Mouse (Mus musculus) embryonic stem cell, embryonic (primary cell): ENCODE measurements around the gene Ncaph.

Experiments used
- CTCF ChIA-PET, 4 experiments: fragments of 300-600 bp in 2 of 4; fragments of 350-600 bp in 2 of 4; sonication (Branson Sonifier 250); formaldehyde crosslinking; loops; one replicate each; lab custom pipeline; 2022; ENCODE audit warnings: inconsistent platforms in 2 of 4; lab: Charles Lee
- POLR2A ChIA-PET, 4 experiments: fragments of 300-600 bp in 2 of 4; fragments of 350-600 bp in 2 of 4; sonication (Branson Sonifier 250); formaldehyde crosslinking; loops; one replicate each; lab custom pipeline; 2022; ENCODE audit warnings: antibody characterized with exemption in 4 of 4, inconsistent platforms in 1 of 4; lab: Charles Lee

Gene Ncaph

DNA sequence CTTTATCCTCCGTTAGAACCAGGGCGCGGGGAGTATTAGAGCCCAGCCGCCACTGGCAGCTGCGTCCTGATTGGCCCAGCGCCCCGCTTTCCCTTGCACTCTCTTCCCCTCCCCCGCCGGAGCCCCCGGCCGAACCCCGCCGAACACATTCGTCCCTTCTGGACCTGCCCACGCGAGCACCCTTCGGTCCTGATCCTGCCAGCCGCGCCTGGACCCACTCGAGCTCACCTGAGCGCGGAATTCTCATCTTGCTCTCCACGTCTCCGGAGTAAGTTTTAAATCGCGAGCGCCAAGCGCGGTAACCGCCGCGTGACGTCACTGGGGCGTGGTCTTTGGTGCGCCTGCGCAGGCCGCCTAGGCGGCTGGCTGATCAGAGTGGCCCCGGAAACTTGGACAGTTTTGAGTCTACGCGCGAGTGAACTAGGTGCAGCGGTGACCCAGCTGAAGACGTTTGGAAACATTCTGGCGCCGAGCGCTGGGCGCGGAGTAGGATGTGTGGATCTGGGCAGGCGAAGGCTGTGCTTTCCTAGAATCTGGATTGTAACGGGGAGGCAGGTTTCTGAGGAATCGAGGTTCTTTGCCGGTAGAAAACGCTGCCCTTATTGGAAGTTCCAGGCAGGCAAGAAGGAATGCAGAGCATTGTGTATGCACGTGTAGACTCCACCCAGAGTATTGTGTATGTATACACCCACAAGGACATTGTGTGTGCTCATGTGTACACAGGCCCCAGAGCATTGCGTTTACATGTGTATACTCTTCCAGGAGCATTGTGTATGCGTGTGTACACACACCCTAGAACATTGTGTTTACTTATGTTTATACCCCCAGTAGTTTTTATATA is at the start of gene Ncaph:
Ncaph (minus strand) TSS at position 334 of the 841 bp plus-strand sequence.
- ChIA-PET CTCF (no interaction called here), POLR2A (interaction anchor here (0.6 to 6.6 kb wide), 45 partner anchors 8 to 426 kb away, joined by 3 to 70 read pairs (median 3); partner anchors contain the start of genes Blvra (in 3 of the 4), Itpripl1 (in 3 of the 4), Ciao1 (in 1 of the 4) and Dusp2 (in 1 of the 4))

DNA sequence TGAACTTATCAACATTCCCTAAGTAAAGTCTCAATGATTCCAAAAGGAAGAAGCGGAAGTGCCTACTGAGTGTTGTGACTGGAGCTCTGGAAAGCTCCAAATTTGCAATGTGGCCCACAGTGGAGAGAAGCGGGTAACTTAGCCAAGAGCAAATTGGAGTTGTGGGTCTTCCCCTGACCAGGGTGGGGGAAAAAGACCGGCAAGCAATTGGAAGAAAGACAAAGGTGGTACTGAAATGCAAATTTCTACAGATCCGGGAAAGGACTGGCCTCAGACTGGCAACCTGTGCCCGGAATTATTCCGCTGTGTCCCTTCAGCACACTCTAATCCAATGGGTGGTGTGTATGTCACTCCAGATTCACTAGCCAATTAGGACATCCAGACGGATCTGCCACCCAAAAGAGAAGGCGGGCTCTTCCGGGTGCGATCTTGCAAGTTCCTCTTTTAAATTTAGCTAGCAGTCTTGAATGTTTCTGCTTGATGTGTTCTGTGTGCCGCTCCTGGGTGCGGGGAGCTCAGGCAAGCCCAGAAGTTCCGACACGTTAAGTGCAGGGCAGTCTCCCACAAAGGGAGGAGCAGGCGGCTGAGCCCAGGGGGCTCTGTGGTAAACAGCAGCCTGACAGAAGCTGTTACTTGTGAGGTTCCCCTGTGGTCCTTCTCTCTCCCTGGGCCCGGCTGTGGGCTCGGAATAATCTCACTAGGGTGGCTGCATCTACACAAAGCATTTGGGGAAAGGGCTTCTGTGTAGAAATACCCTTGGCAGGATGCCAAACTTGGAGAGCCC is 49.0 kb upstream of the Ncaph start:
- ChIA-PET POLR2A (interaction anchor here (0.5 to 3.2 kb wide), 60 partner anchors 8 to 476 kb away, joined by 3 to 23 read pairs (median 3); partner anchors contain the start of genes Ciao1 (in 3 of the 4), Tmem127 (in 3 of the 4), Dusp2 (in 2 of the 4) and Ncaph (in 2 of the 4)), CTCF (interaction anchor here in 3 of 4 experiments (0.6 to 1.4 kb wide), 6 partner anchors 15 to 979 kb away, joined by 3 to 5 read pairs (median 3); no protein-coding TSS in a partner anchor)

DNA sequence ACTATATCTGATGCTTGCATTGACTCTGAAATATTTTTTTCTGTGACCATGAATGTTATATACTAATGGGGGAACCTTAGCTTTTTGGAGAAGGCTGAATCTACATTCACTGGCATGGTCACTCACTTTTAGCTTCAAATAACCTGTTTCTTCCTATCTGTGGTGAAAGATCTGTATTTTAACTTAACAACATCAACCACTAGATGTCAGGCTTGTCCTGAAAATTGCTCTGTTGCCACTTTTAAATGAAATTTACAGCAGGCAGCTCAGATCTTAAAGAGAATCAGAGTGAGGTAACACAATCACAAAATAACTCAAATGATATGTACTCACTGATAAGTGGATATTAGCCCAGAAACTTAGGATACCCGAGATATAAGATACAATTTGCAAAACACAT is 32.5 kb upstream of the Ncaph start:
- POLR2A ChIA-PET = interaction anchor here (0.6 to 1.1 kb wide), 4 partner anchors 16 to 377 kb away, joined by 3 to 4 read pairs (median 4); no protein-coding TSS in a partner anchor
- CTCF ChIA-PET = interaction anchor here in 3 of 4 experiments (0.7 to 2.3 kb wide), 11 partner anchors 11 to 196 kb away, joined by 3 to 15 read pairs (median 4); partner anchors contain the start of gene Adra2b (in 1 of the 3)

DNA sequence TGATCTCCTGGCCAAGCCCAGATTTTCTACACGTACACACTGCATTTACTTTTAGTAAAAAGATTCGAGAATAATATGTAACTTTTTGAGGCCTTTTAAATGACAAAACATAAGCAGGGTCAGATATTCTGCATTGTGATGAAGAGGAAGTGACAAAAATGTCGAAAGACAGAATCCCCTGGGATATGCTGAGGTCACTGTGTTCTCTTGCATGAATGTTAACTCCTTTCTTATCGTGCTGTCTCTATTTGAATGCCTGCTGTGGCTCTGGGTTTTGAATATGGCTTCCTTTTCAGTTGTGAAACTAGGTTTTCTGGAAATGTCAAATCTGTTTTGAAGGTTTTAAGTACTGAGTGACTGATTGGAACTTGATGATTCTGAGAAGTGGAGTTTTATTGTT is 31.9 kb upstream of the Ncaph start:
- POLR2A ChIA-PET = interaction anchor here (0.6 to 1.1 kb wide), 5 partner anchors 17 to 377 kb away, joined by 3 to 5 read pairs (median 4); no protein-coding TSS in a partner anchor
- CTCF ChIA-PET = interaction anchor here in 3 of 4 experiments (0.7 to 2.3 kb wide), 11 partner anchors 11 to 197 kb away, joined by 3 to 15 read pairs (median 4); partner anchors contain the start of gene Adra2b (in 1 of the 3)

DNA sequence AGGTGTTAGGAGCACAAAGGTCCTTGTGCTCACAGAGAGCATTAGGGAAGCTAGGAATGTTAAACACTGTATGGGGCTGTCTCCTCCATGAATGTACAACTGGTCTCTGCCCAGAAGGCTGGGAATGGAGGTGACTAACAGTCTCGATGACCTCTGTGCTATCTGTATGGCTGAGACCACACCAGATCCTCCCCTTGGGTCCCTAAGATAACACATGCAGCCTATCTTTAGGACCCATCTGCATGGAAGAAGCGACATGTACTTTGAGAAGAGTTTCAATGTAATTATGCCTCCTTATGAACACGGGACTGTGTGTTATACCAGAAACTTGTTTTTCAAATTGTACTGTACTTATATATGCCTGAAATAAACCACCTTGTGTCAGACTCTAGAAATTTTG is 11.9 kb upstream of the Ncaph start:
- ChIA-PET POLR2A (no interaction called here), CTCF (no interaction called here)

DNA sequence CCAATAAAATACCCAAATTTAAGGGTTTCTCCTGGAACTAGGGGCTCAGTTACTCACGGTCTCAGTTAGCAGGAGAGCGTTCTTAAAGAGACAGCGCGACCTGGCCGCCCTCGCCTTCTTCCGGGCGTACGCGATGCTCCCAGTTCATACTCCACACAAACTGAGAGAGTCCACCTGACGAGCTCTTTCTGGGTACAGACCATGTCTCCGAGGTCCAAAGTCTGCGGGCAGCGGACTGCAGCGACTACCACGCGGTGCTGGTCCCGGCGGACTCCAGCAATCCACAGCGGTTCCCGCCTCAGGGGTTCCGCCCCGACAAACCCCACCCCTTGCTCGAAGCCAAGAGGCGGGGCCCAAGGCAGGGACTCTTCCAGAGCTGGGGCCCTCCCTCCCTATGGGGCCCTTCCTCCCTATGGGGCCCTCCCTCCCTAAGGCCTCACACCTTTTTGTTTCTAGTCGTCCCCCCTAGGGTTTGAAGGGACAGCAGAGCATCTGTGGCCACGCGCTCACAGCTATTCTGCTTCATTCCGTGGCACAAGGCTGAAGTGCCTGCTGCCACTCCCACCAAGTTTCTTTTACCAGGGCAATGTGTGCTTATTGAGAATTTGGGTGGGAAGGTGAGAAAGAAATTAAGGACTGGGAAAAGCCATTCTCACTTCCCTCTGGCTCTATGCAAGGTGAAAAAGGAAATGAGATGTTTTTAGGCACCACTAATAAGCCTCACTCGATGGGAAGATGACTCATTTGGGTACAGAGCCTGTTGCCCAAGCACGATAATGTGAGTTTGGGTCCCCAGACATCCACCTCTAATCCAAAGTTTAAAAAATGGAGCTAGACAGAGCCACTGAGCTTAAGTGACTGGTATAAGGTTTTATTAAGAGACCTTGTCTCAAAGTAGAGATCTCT is 9.7 kb upstream of the Ncaph start, which contains the start of gene Itpripl1:
Itpripl1 (minus strand) TSS at position 285 of the 906 bp plus-strand sequence.
- POLR2A ChIA-PET = interaction anchor here in 3 of 4 experiments (0.8 to 5.6 kb wide), 9 partner anchors 9 to 81 kb away, joined by 3 to 70 read pairs (median 5); partner anchors contain the start of gene Ncaph (in 3 of the 3)
- CTCF ChIA-PET = no interaction called here

DNA sequence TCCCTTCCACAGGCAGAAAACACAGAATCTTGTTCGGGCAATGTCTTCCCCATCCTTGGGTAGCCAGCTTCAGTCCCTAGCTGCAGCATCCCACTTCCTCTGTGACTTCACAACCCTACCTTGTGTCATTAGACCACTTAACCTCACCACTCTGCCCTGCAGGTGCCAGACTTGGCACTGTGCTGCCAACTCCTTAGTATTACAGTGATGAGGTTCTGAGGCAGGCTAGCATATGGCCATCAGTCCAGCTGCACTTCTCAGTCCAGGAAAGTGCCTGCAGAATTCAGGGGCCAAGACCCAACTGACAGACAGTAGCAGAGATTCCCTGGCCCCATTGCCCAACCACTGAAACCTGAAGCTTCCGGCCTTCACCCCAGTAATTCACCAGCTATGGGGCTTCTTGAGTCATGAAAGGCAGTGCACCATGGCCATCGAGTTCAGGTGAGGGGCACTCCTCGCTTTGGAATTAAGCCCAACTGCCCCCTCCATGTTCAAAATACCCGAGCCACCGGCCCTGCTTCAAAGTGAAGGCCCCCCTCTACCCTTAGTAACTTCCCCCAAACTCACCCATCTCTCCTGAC is 8.9 kb upstream of the Ncaph start:
- POLR2A ChIA-PET = interaction anchor here (0.9 to 5.6 kb wide), 9 partner anchors 9 to 81 kb away, joined by 3 to 70 read pairs (median 4); partner anchors contain the start of gene Ncaph (in 4 of the 4)
- CTCF ChIA-PET = no interaction called here

DNA sequence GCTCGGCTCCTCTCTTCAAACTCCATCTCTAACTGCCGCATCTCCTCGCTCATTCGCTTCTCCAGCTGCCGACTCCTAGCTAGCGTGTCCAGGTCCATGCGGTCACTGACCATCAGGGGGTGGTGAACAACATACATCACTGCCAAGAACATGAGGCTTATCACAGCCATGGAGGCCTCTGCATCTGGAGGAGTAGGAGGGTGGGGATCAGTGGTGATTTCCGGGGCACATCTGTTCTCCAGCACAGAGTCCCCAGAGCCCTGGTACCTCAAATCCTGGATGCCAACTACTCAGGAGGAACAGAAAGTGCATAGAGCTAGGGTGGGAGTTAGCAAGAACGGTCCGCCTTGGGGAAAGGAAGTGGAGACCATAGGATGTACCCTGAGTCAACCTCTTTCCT is 8.3 kb upstream of the Ncaph start:
- POLR2A ChIA-PET = interaction anchor here in 3 of 4 experiments (0.9 to 5.6 kb wide), 9 partner anchors 9 to 72 kb away, joined by 3 to 70 read pairs (median 4); partner anchors contain the start of genes Ncaph (in 3 of the 3) and Blvra (in 1 of the 3)
- CTCF ChIA-PET = no interaction called here

DNA sequence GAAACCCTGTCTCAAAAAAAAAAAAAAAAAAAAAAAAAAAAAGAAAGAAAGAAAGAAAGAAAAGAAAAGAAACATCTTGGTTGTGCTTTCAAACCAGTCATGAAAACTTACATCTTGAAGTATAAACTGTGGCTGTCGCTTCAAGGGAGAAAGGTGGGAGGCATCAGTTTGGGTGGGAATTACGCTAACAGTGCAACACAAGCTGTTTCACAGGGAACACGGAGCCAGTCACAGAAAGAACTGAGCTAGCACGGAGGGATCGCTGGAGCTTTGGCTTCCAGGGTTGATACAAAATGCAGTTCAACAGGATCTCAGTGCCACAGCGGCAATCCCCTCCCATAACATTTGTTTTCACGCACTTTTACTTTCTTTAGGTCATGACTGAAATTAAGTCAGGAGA is 6.3 kb upstream of the Ncaph start:
- CTCF ChIA-PET = interaction anchor here in 3 of 4 experiments (0.6 to 1.1 kb wide), 5 partner anchors 8 to 148 kb away, joined by 3 to 5 read pairs (median 3); no protein-coding TSS in a partner anchor
- POLR2A ChIA-PET = interaction anchor here in 3 of 4 experiments (0.7 to 5.6 kb wide), 7 partner anchors 8 to 199 kb away, joined by 3 to 70 read pairs (median 4); partner anchors contain the start of genes Stard7 (in 2 of the 3) and Ncaph (in 1 of the 3)

DNA sequence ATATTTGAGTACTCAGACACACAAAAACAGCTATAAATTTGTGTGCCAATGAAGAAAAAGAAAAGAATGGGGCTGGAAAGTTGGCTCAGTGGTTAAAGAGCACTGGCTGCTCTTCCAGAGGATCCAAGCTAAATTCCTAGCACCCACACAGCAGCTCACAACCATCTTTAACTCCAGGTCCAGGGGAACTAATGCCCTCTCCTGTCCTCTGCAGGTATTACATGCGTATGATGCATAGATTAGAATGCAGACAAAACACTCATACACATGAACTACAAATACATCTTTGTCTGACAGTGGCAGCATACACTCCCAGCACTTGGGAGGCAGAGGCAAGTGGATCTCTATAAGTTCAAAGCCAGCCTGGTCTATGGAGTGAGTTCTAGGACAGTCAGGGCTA is 5.9 kb upstream of the Ncaph start:
- CTCF ChIA-PET = interaction anchor here in 3 of 4 experiments (0.6 to 1.1 kb wide), 5 partner anchors 8 to 149 kb away, joined by 3 to 5 read pairs (median 3); no protein-coding TSS in a partner anchor
- POLR2A ChIA-PET = interaction anchor here in 3 of 4 experiments (0.7 to 2.6 kb wide), 6 partner anchors 59 to 200 kb away, joined by 3 to 9 read pairs (median 4); partner anchors contain the start of genes Stard7 (in 2 of the 3) and Blvra (in 1 of the 3)

DNA sequence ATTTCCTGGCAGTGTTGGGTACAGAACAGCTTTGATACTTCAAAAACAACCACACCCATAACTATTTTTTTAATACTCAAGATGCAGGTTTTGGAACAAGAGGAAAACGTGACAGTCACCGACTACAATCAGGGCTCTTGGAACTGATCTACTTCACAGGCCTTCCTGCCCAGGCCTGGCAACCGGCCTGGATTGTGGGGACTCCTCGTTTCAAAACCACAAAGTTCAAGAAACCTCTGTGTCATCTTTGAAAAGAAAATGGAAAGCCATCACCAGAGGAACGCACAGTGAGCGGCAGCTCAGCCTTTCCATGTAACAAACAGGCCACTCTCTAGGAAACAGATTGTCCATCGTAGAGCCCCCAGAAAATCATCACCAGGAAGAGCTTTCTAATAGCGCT is 5.3 kb upstream of the Ncaph start:
- CTCF ChIA-PET = interaction anchor here in 1 of 4 experiments (1.1 kb wide), 1 partner anchor 9 kb away, joined by 3 read pairs; no protein-coding TSS in a partner anchor
- POLR2A ChIA-PET = interaction anchor here in 1 of 4 experiments (0.8 to 2.6 kb wide), 2 partner anchors 58 to 69 kb away, joined by 4 to 9 read pairs; partner anchors contain the start of gene Blvra

DNA sequence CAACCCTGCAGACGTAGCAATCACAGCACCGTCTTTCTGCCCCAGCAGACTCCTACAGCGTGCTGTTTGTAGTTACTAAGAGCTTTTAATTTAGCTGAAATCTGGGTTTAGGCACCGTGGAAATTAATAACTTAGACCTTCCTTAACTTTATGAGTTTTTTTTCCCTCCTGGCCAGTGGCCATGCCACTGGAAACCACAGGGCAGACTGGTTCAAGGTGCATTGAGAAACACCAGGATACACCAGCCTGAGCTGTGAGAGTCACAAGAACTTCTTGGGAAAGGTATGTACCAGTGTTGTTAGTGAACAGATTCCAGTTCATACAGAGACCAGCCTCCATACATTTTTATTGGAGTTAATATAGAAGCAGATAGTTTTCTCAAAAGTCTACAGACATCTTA is 4.7 kb upstream of the Ncaph start:
- POLR2A ChIA-PET = interaction anchor here in 1 of 4 experiments (2.6 kb wide), 1 partner anchor 68 kb away, joined by 9 read pairs; the partner anchor contains the start of gene Blvra
- CTCF ChIA-PET = interaction anchor here in 2 of 4 experiments (0.6 kb wide), 2 partner anchors 34 to 54 kb away, joined by 3 read pairs; no protein-coding TSS in a partner anchor

DNA sequence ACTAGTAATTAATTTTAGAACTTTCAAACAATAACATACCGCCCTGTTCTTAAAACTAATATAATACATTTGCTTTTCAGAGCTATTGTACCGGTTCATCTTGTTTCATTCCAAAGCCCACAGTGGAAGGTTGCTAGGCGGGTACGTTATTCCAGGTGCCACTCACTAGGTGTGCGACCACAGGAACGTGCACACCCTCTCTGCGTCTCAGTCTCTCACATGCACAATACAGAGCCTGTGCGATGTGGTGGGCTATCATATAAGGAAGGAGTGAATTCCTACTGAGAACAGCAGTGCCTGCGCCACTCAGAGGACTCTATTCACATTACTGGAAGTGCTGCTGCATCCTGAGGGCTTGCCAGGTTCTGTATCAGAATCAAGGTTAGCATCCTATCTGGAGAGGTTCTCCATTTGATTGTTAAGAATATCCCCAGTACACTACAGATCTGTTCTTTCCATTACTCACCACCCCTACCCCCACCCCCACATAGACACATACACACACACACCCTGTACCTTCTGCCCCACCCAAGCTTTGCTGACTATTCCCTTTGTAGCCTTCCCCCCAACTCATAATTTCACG is 4.2 kb upstream of the Ncaph start:
- POLR2A ChIA-PET = interaction anchor here in 2 of 4 experiments (1.0 to 2.6 kb wide), 4 partner anchors 11 to 110 kb away, joined by 3 to 9 read pairs (median 6); partner anchors contain the start of genes Blvra (in 1 of the 2), Ciao1 (in 1 of the 2) and Tmem127 (in 1 of the 2)
- CTCF ChIA-PET = interaction anchor here in 3 of 4 experiments (0.6 kb wide), 4 partner anchors 35 to 1224 kb away, joined by 3 to 4 read pairs (median 3); no protein-coding TSS in a partner anchor

DNA sequence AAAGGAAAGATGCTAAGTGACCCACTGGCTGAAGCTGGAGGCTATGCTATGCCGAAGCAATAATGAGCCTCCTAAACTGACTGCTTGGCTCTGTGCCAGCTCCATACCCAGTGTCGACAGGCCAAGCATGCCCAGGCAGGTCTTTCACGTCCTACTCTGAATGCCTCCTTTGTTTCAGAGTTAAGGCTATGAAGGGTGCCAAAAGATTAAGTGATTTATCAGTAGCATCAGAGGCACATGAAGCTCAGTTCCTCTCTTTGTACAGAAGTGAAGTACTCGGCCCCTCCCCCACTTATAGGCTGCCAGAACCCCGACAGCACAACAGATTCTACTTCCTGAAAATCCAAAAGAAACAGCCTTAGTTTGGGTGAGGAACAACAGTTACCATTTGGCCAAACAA is 3.2 kb upstream of the Ncaph start:
- ChIA-PET CTCF (interaction anchor here in 1 of 4 experiments (0.6 kb wide), 1 partner anchor 530 kb away, joined by 3 read pairs; no protein-coding TSS in a partner anchor), POLR2A (interaction anchor here in 3 of 4 experiments (0.6 to 1.8 kb wide), 12 partner anchors 10 to 451 kb away, joined by 3 to 8 read pairs (median 4); partner anchors contain the start of genes Blvra (in 1 of the 3), Ciao1 (in 1 of the 3) and Tmem127 (in 1 of the 3))

DNA sequence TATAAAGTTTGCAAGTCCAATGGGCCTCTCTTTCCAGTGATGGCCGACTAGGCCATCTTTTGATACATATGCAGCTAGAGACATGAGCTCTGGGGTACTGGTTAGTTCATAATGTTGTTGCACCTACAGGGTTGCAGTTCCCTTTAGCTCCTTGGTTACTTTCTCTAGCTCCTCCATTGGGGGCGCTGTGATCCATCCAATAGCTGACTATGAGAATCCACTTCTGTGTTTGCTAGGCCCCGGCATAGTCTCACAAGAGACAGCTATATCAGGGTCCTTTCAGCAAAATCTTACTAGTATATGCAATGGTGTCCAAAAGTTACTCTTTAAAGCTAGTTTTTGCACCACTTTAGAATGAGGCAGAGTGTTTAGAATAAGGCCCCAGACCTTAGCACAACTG is 1.5 kb upstream of the Ncaph start:
- POLR2A ChIA-PET = interaction anchor here in 3 of 4 experiments (0.5 to 6.6 kb wide), 12 partner anchors 7 to 135 kb away, joined by 3 to 70 read pairs (median 4); partner anchors contain the start of genes Itpripl1 (in 2 of the 3), 1810024B03Rik (in 1 of the 3), Blvra (in 1 of the 3) and Snrnp200 (in 1 of the 3)

More for the DNA sequence above, 1.5 kb upstream of the Ncaph start:
- CTCF ChIA-PET = interaction anchor here in 1 of 4 experiments (0.7 kb wide), 3 partner anchors 8 to 100 kb away, joined by 4 to 6 read pairs (median 6); no protein-coding TSS in a partner anchor
